Mouse (Mus musculus): ENCODE measurements at regions not wholly inside any gene's neighbourhood (a gene's known extent, or its start where the extent isn't known, plus 50 kb on each side); places are given as distances from the start of the nearest gene placed in this dataset.

- H3K4me3 ChIP-seq (ENCODE audit: insufficient read depth in 1 of 2, low read depth in 1 of 2, low read length in 2 of 2, poor library complexity in 1 of 2, severe bottlenecking in 1 of 2), result no peak overlapping the region
- DNase-seq (ENCODE audit: low read depth, low spot score), result no peak
- H3K9me3 ChIP-seq (ENCODE audit: control insufficient read depth, insufficient read depth, low read depth, low read length), result no peaks in the 10 kb centered on the region
- no peak overlapping the region for H3K9ac ChIP-seq (ENCODE audit: insufficient read depth, low read depth, low read length, poor library complexity, severe bottlenecking)
- H3K4me1 ChIP-seq (ENCODE audit: control insufficient read depth in 2 of 2, insufficient read depth in 2 of 2, low read length in 2 of 2, poor library complexity in 1 of 2), result no peaks in the 10 kb centered on the region
- TF ChIP-seq ZNF384 (IDR thresholded peaks at IDR 0.05; ENCODE audit: low read depth, low read length), result no peak
- H3K27ac ChIP-seq (ENCODE audit: insufficient read depth, low read depth, low read length, poor library complexity, severe bottlenecking), result no peak overlapping the region
- in situ Hi-C loops (cut with MboI; ENCODE audit: low sequenced_read_pairs in 2 of 2, unreplicated experiment in 2 of 2), result loop anchor here in 1 of 2 experiments (25.0 kb wide), 1 partner anchor 698 kb away; no protein-coding TSS in a partner anchor
- H3K36me3 ChIP-seq (ENCODE audit: control insufficient read depth, insufficient read depth, low read length, poor library complexity, severe bottlenecking), result no peaks in the 10 kb centered on the region
These were observed 196.5 kb upstream of the Rasgrp1 start for GRCm38 (mm10) chr2:117539285-117539684.

GRCm38 (mm10) chr2:117541471-117541870 lies 198.7 kb upstream of the Rasgrp1 start:
- Histone ChIP-seq H3K36me3 (ENCODE audit: control insufficient read depth, insufficient read depth, low read length, poor library complexity, severe bottlenecking) (no peaks in the 10 kb centered on the region), H3K9ac (ENCODE audit: insufficient read depth, low read depth, low read length, poor library complexity, severe bottlenecking) (no peak overlapping the region), H3K27ac (ENCODE audit: insufficient read depth, low read depth, low read length, poor library complexity, severe bottlenecking) (no peak overlapping the region), H3K9me3 (ENCODE audit: control insufficient read depth, insufficient read depth, low read depth, low read length) (no peaks in the 10 kb centered on the region), H3K4me1 (ENCODE audit: control insufficient read depth in 2 of 2, insufficient read depth in 2 of 2, low read length in 2 of 2, poor library complexity in 1 of 2) (no peaks in the 10 kb centered on the region), H3K4me3 (ENCODE audit: insufficient read depth in 1 of 2, low read depth in 1 of 2, low read length in 2 of 2, poor library complexity in 1 of 2, severe bottlenecking in 1 of 2) (no peak overlapping the region)
- in situ Hi-C loops (cut with MboI; ENCODE audit: low sequenced_read_pairs in 2 of 2, unreplicated experiment in 2 of 2), result loop anchor here (10.0 to 25.0 kb wide), 2 partner anchors 696 to 703 kb away; no protein-coding TSS in a partner anchor
- DNase-seq (ENCODE audit: low read depth, low spot score), result peak; percentile 37
- TF ChIP-seq HCFC1 (IDR thresholded peaks at IDR 0.05; ENCODE audit: borderline replicate concordance, insufficient read depth, low read length) (no peak), ZNF384 (IDR thresholded peaks at IDR 0.05; ENCODE audit: low read depth, low read length) (no peak), ZC3H11A (IDR thresholded peaks at IDR 0.05; ENCODE audit: borderline replicate concordance, low read depth, low read length) (no peak), MAFK (IDR thresholded peaks at IDR 0.05; ENCODE audit: insufficient read depth, low read depth, low read length) (no peak), CHD2 (IDR thresholded peaks at IDR 0.05; ENCODE audit: low read depth, low read length) (no peak)

- TF ChIP-seq CHD2 (IDR thresholded peaks at IDR 0.05; ENCODE audit: low read depth, low read length) (no peak), ZC3H11A (IDR thresholded peaks at IDR 0.05; ENCODE audit: borderline replicate concordance, low read depth, low read length) (no peak), ZNF384 (IDR thresholded peaks at IDR 0.05; ENCODE audit: low read depth, low read length) (no peak), MAFK (IDR thresholded peaks at IDR 0.05; ENCODE audit: insufficient read depth, low read depth, low read length) (no peak), HCFC1 (IDR thresholded peaks at IDR 0.05; ENCODE audit: borderline replicate concordance, insufficient read depth, low read length) (no peak)
- Histone ChIP-seq H3K36me3 (ENCODE audit: control insufficient read depth, insufficient read depth, low read length, poor library complexity, severe bottlenecking) (no peaks in the 10 kb centered on the region), H3K9ac (ENCODE audit: insufficient read depth, low read depth, low read length, poor library complexity, severe bottlenecking) (no peak overlapping the region), H3K9me3 (ENCODE audit: control insufficient read depth, insufficient read depth, low read depth, low read length) (no peaks in the 10 kb centered on the region), H3K27ac (ENCODE audit: insufficient read depth, low read depth, low read length, poor library complexity, severe bottlenecking) (no peak overlapping the region), H3K4me1 (ENCODE audit: control insufficient read depth in 2 of 2, insufficient read depth in 2 of 2, low read length in 2 of 2, poor library complexity in 1 of 2) (no peaks in the 10 kb centered on the region), H3K4me3 (ENCODE audit: insufficient read depth in 1 of 2, low read depth in 1 of 2, low read length in 2 of 2, poor library complexity in 1 of 2, severe bottlenecking in 1 of 2) (no peak overlapping the region)
- DNase-seq (ENCODE audit: low read depth, low spot score), result no peak
- in situ Hi-C loops (cut with MboI; ENCODE audit: low sequenced_read_pairs in 2 of 2, unreplicated experiment in 2 of 2), result loop anchor here (10.0 to 25.0 kb wide), 2 partner anchors 695 to 703 kb away; no protein-coding TSS in a partner anchor
These were observed 199.5 kb upstream of the Rasgrp1 start for GRCm38 (mm10) chr2:117542298-117542697.

- no peaks in the 10 kb centered on the region for H3K4me1 ChIP-seq (ENCODE audit: control insufficient read depth in 2 of 2, insufficient read depth in 2 of 2, low read length in 2 of 2, poor library complexity in 1 of 2)
- DNase-seq (ENCODE audit: low read depth, low spot score), result no peak
- H3K36me3 ChIP-seq (ENCODE audit: control insufficient read depth, insufficient read depth, low read length, poor library complexity, severe bottlenecking), result no peaks in the 10 kb centered on the region
- no peak for TF ChIP-seq ZNF384 (IDR thresholded peaks at IDR 0.05; ENCODE audit: low read depth, low read length)
- no peak for TF ChIP-seq MAFK (IDR thresholded peaks at IDR 0.05; ENCODE audit: insufficient read depth, low read depth, low read length)
- no peak for TF ChIP-seq HCFC1 (IDR thresholded peaks at IDR 0.05; ENCODE audit: borderline replicate concordance, insufficient read depth, low read length)
- TF ChIP-seq ZC3H11A (IDR thresholded peaks at IDR 0.05; ENCODE audit: borderline replicate concordance, low read depth, low read length), result no peak
- TF ChIP-seq CHD2 (IDR thresholded peaks at IDR 0.05; ENCODE audit: low read depth, low read length), result no peak
- no peak overlapping the region for H3K4me3 ChIP-seq (ENCODE audit: insufficient read depth in 1 of 2, low read depth in 1 of 2, low read length in 2 of 2, poor library complexity in 1 of 2, severe bottlenecking in 1 of 2)
- no peak overlapping the region for H3K27ac ChIP-seq (ENCODE audit: insufficient read depth, low read depth, low read length, poor library complexity, severe bottlenecking)
- in situ Hi-C loops (cut with MboI; ENCODE audit: low sequenced_read_pairs in 2 of 2, unreplicated experiment in 2 of 2), result loop anchor here (10.0 to 25.0 kb wide), 2 partner anchors 694 to 701 kb away; no protein-coding TSS in a partner anchor
- no peak overlapping the region for H3K9ac ChIP-seq (ENCODE audit: insufficient read depth, low read depth, low read length, poor library complexity, severe bottlenecking)
- no peaks in the 10 kb centered on the region for H3K9me3 ChIP-seq (ENCODE audit: control insufficient read depth, insufficient read depth, low read depth, low read length)
These were observed 200.5 kb upstream of the Rasgrp1 start for GRCm38 (mm10) chr2:117543301-117543782.

- TF ChIP-seq ZC3H11A (IDR thresholded peaks at IDR 0.05; ENCODE audit: borderline replicate concordance, low read depth, low read length) (no peak), CHD2 (IDR thresholded peaks at IDR 0.05; ENCODE audit: low read depth, low read length) (no peak), ZNF384 (IDR thresholded peaks at IDR 0.05; ENCODE audit: low read depth, low read length) (no peak), HCFC1 (IDR thresholded peaks at IDR 0.05; ENCODE audit: borderline replicate concordance, insufficient read depth, low read length) (no peak), MAFK (IDR thresholded peaks at IDR 0.05; ENCODE audit: insufficient read depth, low read depth, low read length) (no peak)
- H3K9me3 ChIP-seq (ENCODE audit: control insufficient read depth, insufficient read depth, low read depth, low read length), result no peaks in the 10 kb centered on the region
- in situ Hi-C loops (cut with MboI; ENCODE audit: low sequenced_read_pairs in 2 of 2, unreplicated experiment in 2 of 2), result loop anchor here (10.0 to 25.0 kb wide), 2 partner anchors 689 to 697 kb away; no protein-coding TSS in a partner anchor
- H3K9ac ChIP-seq (ENCODE audit: insufficient read depth, low read depth, low read length, poor library complexity, severe bottlenecking), result no peak overlapping the region
- H3K27ac ChIP-seq (ENCODE audit: insufficient read depth, low read depth, low read length, poor library complexity, severe bottlenecking), result no peak overlapping the region
- H3K36me3 ChIP-seq (ENCODE audit: control insufficient read depth, insufficient read depth, low read length, poor library complexity, severe bottlenecking), result no peaks in the 10 kb centered on the region
- DNase-seq (ENCODE audit: low read depth, low spot score), result no peak
- H3K4me3 ChIP-seq (ENCODE audit: insufficient read depth in 1 of 2, low read depth in 1 of 2, low read length in 2 of 2, poor library complexity in 1 of 2, severe bottlenecking in 1 of 2), result no peak overlapping the region
- no peaks in the 10 kb centered on the region for H3K4me1 ChIP-seq (ENCODE audit: control insufficient read depth in 2 of 2, insufficient read depth in 2 of 2, low read length in 2 of 2, poor library complexity in 1 of 2)
These were observed 205.5 kb upstream of the Rasgrp1 start for GRCm38 (mm10) chr2:117548273-117548672.
